ENCODE assay signal across 8 mouse cellular contexts in genomic region chr16:49839681-49840535, GRCm38 (mm10). TPM values are rescaled to one million over a fixed set of nuclear protein-coding genes. Genes with fewer than 3 reads are reported as not detected.
DNase-seq lines count a peak whose midpoint lies in the region; TF ChIP-seq lines count a peak whose summit lies in the region.

No protein-coding gene starts in this region.

- H3K27me3 ChIP-seq in myocyte (ENCODE audit: control insufficient read depth, insufficient read depth, insufficient read length): no peaks in the 10 kb centered on the region

- peak; percentile 48 to 65 for DNase-seq in adrenal gland, adult (ENCODE audit: inconsistent age in 2 of 2, low spot score in 1 of 2)
- no peak for DNase-seq in adrenal gland, adult 18-20 months (ENCODE audit: low spot score in 2 of 2)
- peak; percentile 79 to 87 for DNase-seq in CD8-positive naive resting alpha-beta T cell, adult 2 months (ENCODE audit: low read depth in 2 of 2, low spot score in 2 of 2)
- DNase-seq in cerebellum, adult 9-10 months: peak; percentile 74
- peak; percentile 24 to 29 for DNase-seq in heart, postnatal 10 days
- peak; percentile 94 for DNase-seq in liver
- DNase-seq in thymus, postnatal 36 days: peak; percentile 86 to 92

- intact Hi-C loops in heart, postnatal 10 days (cut with DNase I): no loop called here

- no peaks in the 10 kb centered on the region for H3K79me2 ChIP-seq in myocyte (ENCODE audit: control insufficient read depth, insufficient read depth)

- TF ChIP-seq POLR2A in myocyte (IDR thresholded peaks at IDR 0.05; ENCODE audit: insufficient read length, low read depth): no peak

- H3K4me3 ChIP-seq in myocyte: no peak overlapping the region

- H3ac ChIP-seq in myocyte (ENCODE audit: control insufficient read depth, insufficient read length): no peak overlapping the region

- H3K4me2 ChIP-seq in myocyte (ENCODE audit: low read depth): peak overlapping the region; percentile 63

- no peaks in the 10 kb centered on the region for H3K36me3 ChIP-seq in myocyte (ENCODE audit: control insufficient read depth, insufficient read depth)

TF ChIP-seq in myocyte, 11 proteins besides CTCF, POLR2A, EP300 and RAD21:
- TF ChIP-seq TCF12 (IDR thresholded peaks at IDR 0.05; ENCODE audit: insufficient read depth, poor library complexity, severe bottlenecking): no peak
- TF ChIP-seq POLR2AphosphoS2 (IDR thresholded peaks at IDR 0.05; ENCODE audit: insufficient read length, low read depth): no peak
- no peak for TF ChIP-seq REST (IDR thresholded peaks at IDR 0.05; ENCODE audit: insufficient read depth, insufficient read length)
- TF ChIP-seq MYOD1 (IDR thresholded peaks at IDR 0.05; ENCODE audit: control insufficient read depth in 1 of 3, insufficient read length in 2 of 3, low read depth in 2 of 3): peak in 1 of 3 experiments; percentile 19
- peak; percentile 90 for TF ChIP-seq USF1 (IDR thresholded peaks at IDR 0.05; ENCODE audit: low read depth)
- TF ChIP-seq MYOG (IDR thresholded peaks at IDR 0.05; ENCODE audit: control insufficient read depth in 1 of 3, insufficient read depth in 1 of 3, insufficient read length in 2 of 3, low read depth in 2 of 3): no peak

RNA-seq across cellular contexts. Expression of gene Cd47, which starts 39.6 kb away (rescaled TPM):
- total RNA-seq in adrenal gland, adult 18-20 months (2021): 100 to 1,000 TPM in 1 of 2 experiments, 10 to 100 TPM in 1; 87.8 to 195 TPM
- total RNA-seq in heart, postnatal 10 days (2021): 10 to 100 TPM; 71.5 to 71.6 TPM
- 79.4 TPM for polyA plus RNA-seq in myocyte (2012; fragmentation: generic; extraction: Trizol)

Comparison
In these comparisons a context has a peak if more than half of its experiments do, and no peak if none do; other contexts are left out.
1. DNase-seq: peak in adrenal gland, adult (2 of 2), CD8-positive naive resting alpha-beta T cell, adult 2 months (2 of 2), cerebellum, adult 9-10 months (single experiment), heart, postnatal 10 days (2 of 2), liver (single experiment) and thymus, postnatal 36 days (2 of 2); none in adrenal gland, adult 18-20 months (0 of 2).